Mouse (Mus musculus): ENCODE measurements at regions not wholly inside any gene's neighbourhood (a gene's known extent, or its start where the extent isn't known, plus 50 kb on each side); places are given as distances from the start of the nearest gene placed in this dataset.

DNA sequence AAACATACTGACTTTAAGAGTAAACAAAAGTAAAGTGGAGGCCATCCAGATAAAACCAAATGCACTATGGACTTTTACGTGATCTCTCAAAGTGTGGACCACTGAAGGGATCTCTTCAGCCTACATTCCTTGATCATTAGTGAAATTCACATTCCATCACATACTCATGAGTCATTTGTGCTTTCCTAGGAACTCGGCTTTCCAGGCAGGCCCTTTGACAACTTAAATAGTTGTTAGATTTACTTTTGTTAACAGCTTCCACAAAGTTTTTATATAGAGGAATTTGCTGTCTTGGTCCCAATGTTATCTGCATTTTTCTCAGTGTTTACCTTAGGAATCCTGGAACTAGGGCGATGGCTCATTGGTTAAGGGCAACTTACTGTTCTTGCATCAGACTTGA, 99.7 kb upstream of the Adcy1 start:
- Histone ChIP-seq H3K27me3 (ENCODE audit: control insufficient read depth, insufficient read depth, low read length) (no peaks in the 10 kb centered on the region), H3K4me3 (ENCODE audit: control insufficient read depth in 1 of 2, insufficient read depth in 1 of 2, low read depth in 1 of 2, low read length in 2 of 2) (no peak overlapping the region), H3K4me1 (ENCODE audit: control insufficient read depth in 2 of 2, insufficient read depth in 2 of 2, low read length in 2 of 2) (no peaks in the 10 kb centered on the region), H3K9ac (ENCODE audit: low read length) (no peak overlapping the region), H3K36me3 (ENCODE audit: control insufficient read depth, insufficient read depth, low read length) (no peaks in the 10 kb centered on the region), H3K27ac (replicated peaks in 1 of 2; ENCODE audit: control insufficient read depth in 1 of 2, insufficient read depth in 1 of 2, low read depth in 2 of 2, low read length in 2 of 2) (no peak overlapping the region), H3K9me3 (ENCODE audit: control insufficient read depth, low read length) (no peaks in the 10 kb centered on the region), H3K4me2 (ENCODE audit: low read length) (no peak overlapping the region)
- ATAC-seq (ENCODE audit: insufficient number of reproducible peaks, insufficient read depth, low FRiP score, low read depth) = no peak
- WGBS = 49% methylated on average over 3 of the region's 3 CpGs

DNA sequence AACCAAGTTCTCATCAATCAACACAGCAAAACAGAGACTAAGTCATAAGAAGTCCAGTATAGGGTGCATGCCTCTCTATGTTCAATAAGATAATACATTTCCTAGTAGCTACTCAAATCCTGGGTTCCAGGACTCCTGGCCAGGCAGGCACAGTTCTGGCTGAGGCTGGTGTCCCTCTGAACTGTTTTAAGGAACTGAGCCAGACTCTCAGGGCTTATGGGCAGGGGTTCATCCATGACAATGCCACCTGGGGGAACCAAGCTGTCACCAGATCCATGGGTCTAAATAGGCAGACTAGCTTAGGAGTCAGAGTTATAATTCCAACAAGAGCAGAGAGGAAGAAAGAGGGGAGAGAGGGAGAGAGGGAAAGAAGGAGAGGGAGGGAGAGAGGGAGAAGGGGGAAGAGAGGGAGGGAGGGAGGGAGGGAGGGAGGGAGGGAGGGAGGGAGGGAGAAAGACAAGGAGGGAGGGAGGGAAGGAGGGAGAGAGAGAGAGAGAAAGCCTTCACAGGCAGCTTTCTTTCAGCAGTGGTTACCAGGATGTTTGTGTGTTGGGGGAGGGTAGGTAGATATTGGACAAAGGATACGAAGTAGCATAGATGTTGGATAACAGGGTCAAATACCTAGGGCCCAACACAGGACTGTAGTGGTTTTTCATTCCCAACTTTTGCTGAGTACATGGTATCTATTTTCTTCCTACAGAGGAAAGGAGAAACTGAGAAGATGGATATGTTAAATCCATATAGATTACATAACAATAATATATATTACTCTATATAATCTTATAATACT, 100.3 kb upstream of the Adcy1 start:
- no peak overlapping the region for H3K4me3 ChIP-seq (ENCODE audit: control insufficient read depth in 1 of 2, insufficient read depth in 1 of 2, low read depth in 1 of 2, low read length in 2 of 2)
- no peak overlapping the region for H3K4me2 ChIP-seq (ENCODE audit: low read length)
- no peaks in the 10 kb centered on the region for H3K4me1 ChIP-seq (ENCODE audit: control insufficient read depth in 2 of 2, insufficient read depth in 2 of 2, low read length in 2 of 2)
- no peaks in the 10 kb centered on the region for H3K27me3 ChIP-seq (ENCODE audit: control insufficient read depth, insufficient read depth, low read length)
- WGBS = 52% methylated on average over 1 of the region's 1 CpGs
- ATAC-seq (ENCODE audit: insufficient number of reproducible peaks, insufficient read depth, low FRiP score, low read depth) = no peak
- H3K9me3 ChIP-seq (ENCODE audit: control insufficient read depth, low read length) = 0 out of 2 replicates have a peak, but pooled peaks cover 3% of the 10 kb centered on the region
- H3K27ac ChIP-seq (replicated peaks in 1 of 2; ENCODE audit: control insufficient read depth in 1 of 2, insufficient read depth in 1 of 2, low read depth in 2 of 2, low read length in 2 of 2) = no peak overlapping the region
- no peaks in the 10 kb centered on the region for H3K36me3 ChIP-seq (ENCODE audit: control insufficient read depth, insufficient read depth, low read length)
- H3K9ac ChIP-seq (ENCODE audit: low read length) = no peak overlapping the region

DNA sequence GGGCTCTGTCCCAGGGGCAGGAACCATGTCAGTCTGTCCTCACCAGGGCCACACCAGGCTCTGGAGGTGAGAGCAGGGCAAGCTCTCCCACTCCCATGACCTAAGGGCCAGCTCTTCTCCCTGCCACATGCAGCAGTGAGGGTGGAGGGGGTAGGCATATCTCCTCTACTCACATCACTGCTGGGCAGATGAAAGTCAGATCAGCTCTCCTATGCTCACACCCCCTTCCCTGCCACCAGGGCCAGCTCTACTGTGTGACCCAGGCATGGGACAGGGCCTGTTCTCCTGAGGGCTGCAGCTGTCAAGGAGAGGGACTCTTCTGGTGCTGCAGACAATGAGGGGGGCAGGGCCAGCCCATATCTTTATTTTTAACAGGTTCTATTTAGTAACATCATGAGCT, 101.0 kb upstream of the Adcy1 start:
- Histone ChIP-seq H3K9me3 (ENCODE audit: control insufficient read depth, low read length) (0 out of 2 replicates have a peak, but pooled peaks cover 3% of the 10 kb centered on the region), H3K4me1 (ENCODE audit: control insufficient read depth in 2 of 2, insufficient read depth in 2 of 2, low read length in 2 of 2) (no peaks in the 10 kb centered on the region), H3K4me2 (ENCODE audit: low read length) (no peak overlapping the region), H3K9ac (ENCODE audit: low read length) (no peak overlapping the region), H3K4me3 (ENCODE audit: control insufficient read depth in 1 of 2, insufficient read depth in 1 of 2, low read depth in 1 of 2, low read length in 2 of 2) (no peak overlapping the region), H3K27ac (replicated peaks in 1 of 2; ENCODE audit: control insufficient read depth in 1 of 2, insufficient read depth in 1 of 2, low read depth in 2 of 2, low read length in 2 of 2) (no peak overlapping the region), H3K36me3 (ENCODE audit: control insufficient read depth, insufficient read depth, low read length) (no peaks in the 10 kb centered on the region), H3K27me3 (ENCODE audit: control insufficient read depth, insufficient read depth, low read length) (no peaks in the 10 kb centered on the region)
- no peak for ATAC-seq (ENCODE audit: insufficient number of reproducible peaks, insufficient read depth, low FRiP score, low read depth)

GRCm38 (mm10) chr11:6952787-6953186, 110.5 kb upstream of the Adcy1 start:
- Histone ChIP-seq H3K9ac (ENCODE audit: low read length) (no peak overlapping the region), H3K4me3 (ENCODE audit: control insufficient read depth in 1 of 2, insufficient read depth in 1 of 2, low read depth in 1 of 2, low read length in 2 of 2) (no peak overlapping the region), H3K4me2 (ENCODE audit: low read length) (no peak overlapping the region), H3K4me1 (ENCODE audit: control insufficient read depth in 2 of 2, insufficient read depth in 2 of 2, low read length in 2 of 2) (no peaks in the 10 kb centered on the region), H3K9me3 (ENCODE audit: control insufficient read depth, low read length) (no peaks in the 10 kb centered on the region), H3K36me3 (ENCODE audit: control insufficient read depth, insufficient read depth, low read length) (no peaks in the 10 kb centered on the region), H3K27me3 (ENCODE audit: control insufficient read depth, insufficient read depth, low read length) (no peaks in the 10 kb centered on the region), H3K27ac (replicated peaks in 1 of 2; ENCODE audit: control insufficient read depth in 1 of 2, insufficient read depth in 1 of 2, low read depth in 2 of 2, low read length in 2 of 2) (no peak overlapping the region)
- 57% methylated on average over 1 of the region's 1 CpGs for WGBS
- no peak for ATAC-seq (ENCODE audit: insufficient number of reproducible peaks, insufficient read depth, low FRiP score, low read depth)

DNA sequence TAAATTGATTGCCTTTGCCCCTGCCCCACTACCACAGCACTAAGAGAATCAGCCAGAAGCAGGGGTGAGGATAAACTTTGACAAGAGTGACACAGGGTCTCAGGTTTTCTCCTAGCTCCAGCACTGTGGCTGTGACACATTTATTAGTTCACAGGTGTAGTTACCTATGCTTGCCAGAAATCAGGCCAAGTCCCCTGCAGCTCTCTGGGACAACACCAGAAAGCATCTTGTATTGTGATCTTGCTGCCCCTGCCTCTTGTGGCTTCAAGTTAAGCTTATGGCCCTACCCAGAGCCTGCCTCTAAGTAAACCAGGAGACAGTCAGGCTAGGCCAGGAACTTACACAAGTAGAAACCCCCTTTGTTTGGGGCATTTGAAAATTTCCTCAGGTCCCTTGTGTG, 111.9 kb upstream of the Adcy1 start:
- H3K27ac ChIP-seq (replicated peaks in 1 of 2; ENCODE audit: control insufficient read depth in 1 of 2, insufficient read depth in 1 of 2, low read depth in 2 of 2, low read length in 2 of 2) = no peak overlapping the region
- no peaks in the 10 kb centered on the region for H3K4me1 ChIP-seq (ENCODE audit: control insufficient read depth in 2 of 2, insufficient read depth in 2 of 2, low read length in 2 of 2)
- H3K4me2 ChIP-seq (ENCODE audit: low read length) = no peak overlapping the region
- H3K9ac ChIP-seq (ENCODE audit: low read length) = no peak overlapping the region
- H3K27me3 ChIP-seq (ENCODE audit: control insufficient read depth, insufficient read depth, low read length) = no peaks in the 10 kb centered on the region
- H3K9me3 ChIP-seq (ENCODE audit: control insufficient read depth, low read length) = no peaks in the 10 kb centered on the region
- ATAC-seq (ENCODE audit: insufficient number of reproducible peaks, insufficient read depth, low FRiP score, low read depth) = no peak
- H3K36me3 ChIP-seq (ENCODE audit: control insufficient read depth, insufficient read depth, low read length) = no peaks in the 10 kb centered on the region
- H3K4me3 ChIP-seq (ENCODE audit: control insufficient read depth in 1 of 2, insufficient read depth in 1 of 2, low read depth in 1 of 2, low read length in 2 of 2) = no peak overlapping the region

DNA sequence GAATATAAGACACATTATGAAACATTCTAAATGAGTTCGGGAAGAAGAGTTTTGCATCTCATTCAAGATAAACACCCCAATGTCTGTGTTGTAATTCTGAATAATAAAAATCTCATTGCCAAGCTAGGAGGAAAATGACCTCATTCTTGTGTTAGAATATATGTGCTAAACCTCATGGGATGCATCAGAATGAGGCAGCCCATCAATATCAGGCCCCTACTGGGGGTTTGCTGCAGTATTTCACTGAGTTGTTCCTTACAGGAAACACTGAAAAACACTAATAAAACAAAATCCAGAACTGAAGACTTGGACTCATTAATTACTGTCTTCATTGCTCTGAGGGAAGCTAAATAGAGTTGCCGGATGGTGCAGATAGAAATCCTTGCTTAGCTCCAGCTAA, 111.6 kb upstream of the Gm11983 start:
- Histone ChIP-seq H3K36me3 (ENCODE audit: control insufficient read depth, insufficient read depth, low read length) (no peaks in the 10 kb centered on the region), H3K27me3 (ENCODE audit: control insufficient read depth, insufficient read depth, low read length) (no peaks in the 10 kb centered on the region), H3K4me1 (ENCODE audit: control insufficient read depth in 2 of 2, insufficient read depth in 2 of 2, low read length in 2 of 2) (no peaks in the 10 kb centered on the region), H3K4me2 (ENCODE audit: low read length) (no peak overlapping the region), H3K27ac (replicated peaks in 1 of 2; ENCODE audit: control insufficient read depth in 1 of 2, insufficient read depth in 1 of 2, low read depth in 2 of 2, low read length in 2 of 2) (no peak overlapping the region), H3K9ac (ENCODE audit: low read length) (no peak overlapping the region), H3K9me3 (ENCODE audit: control insufficient read depth, low read length) (no peaks in the 10 kb centered on the region), H3K4me3 (ENCODE audit: control insufficient read depth in 1 of 2, insufficient read depth in 1 of 2, low read depth in 1 of 2, low read length in 2 of 2) (no peak overlapping the region)
- WGBS = 74% methylated on average over 2 of the region's 2 CpGs
- ATAC-seq (ENCODE audit: insufficient number of reproducible peaks, insufficient read depth, low FRiP score, low read depth) = no peak

DNA sequence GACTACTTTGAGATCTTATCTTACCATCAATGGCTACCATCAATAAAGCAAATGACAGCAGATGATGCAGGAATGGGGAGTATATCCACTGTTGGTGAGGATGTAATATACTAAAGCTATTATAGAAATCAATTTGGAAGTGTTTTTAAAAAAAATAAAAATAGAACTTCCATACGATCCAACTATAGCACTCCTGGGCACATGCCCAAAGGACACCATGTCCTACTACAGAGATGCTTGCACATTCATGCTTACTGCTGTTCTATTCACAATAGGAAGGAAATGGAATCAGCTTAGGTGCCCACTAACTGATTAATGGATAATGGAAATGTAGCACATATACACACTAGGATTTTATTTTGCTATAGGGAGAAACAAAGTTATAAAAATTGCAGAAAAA, 96.7 kb upstream of the Gm11983 start:
- 69% methylated on average over 1 of the region's 1 CpGs for WGBS
- Histone ChIP-seq H3K36me3 (ENCODE audit: control insufficient read depth, insufficient read depth, low read length) (no peaks in the 10 kb centered on the region), H3K4me2 (ENCODE audit: low read length) (no peak overlapping the region), H3K4me3 (ENCODE audit: control insufficient read depth in 1 of 2, insufficient read depth in 1 of 2, low read depth in 1 of 2, low read length in 2 of 2) (no peak overlapping the region), H3K27ac (replicated peaks in 1 of 2; ENCODE audit: control insufficient read depth in 1 of 2, insufficient read depth in 1 of 2, low read depth in 2 of 2, low read length in 2 of 2) (no peak overlapping the region), H3K9ac (ENCODE audit: low read length) (no peak overlapping the region), H3K27me3 (ENCODE audit: control insufficient read depth, insufficient read depth, low read length) (no peaks in the 10 kb centered on the region), H3K9me3 (ENCODE audit: control insufficient read depth, low read length) (no peaks in the 10 kb centered on the region), H3K4me1 (ENCODE audit: control insufficient read depth in 2 of 2, insufficient read depth in 2 of 2, low read length in 2 of 2) (no peaks in the 10 kb centered on the region)
- no peak for ATAC-seq (ENCODE audit: insufficient number of reproducible peaks, insufficient read depth, low FRiP score, low read depth)

DNA sequence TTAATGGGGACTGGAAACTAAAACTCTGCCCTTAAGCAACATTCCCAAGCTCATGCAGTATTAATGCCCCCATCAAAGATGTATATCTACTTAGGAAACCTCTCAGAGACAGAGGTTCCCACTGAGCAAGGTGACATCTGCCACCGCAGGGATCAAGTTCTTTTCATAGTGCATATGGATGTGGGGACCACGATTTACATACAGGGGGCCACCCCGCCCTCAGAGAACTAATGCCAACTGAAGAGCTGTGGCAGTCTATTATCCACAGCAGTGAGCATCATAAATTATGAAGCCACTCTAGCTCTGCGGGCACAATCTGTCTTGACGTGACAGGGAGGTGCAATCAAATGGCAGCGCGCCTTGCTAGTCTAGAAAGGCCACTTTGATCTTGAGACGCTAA, 88.6 kb upstream of the Gm11983 start:
- H3K36me3 ChIP-seq (ENCODE audit: control insufficient read depth, insufficient read depth, low read length) = no peaks in the 10 kb centered on the region
- no peak overlapping the region for H3K9ac ChIP-seq (ENCODE audit: low read length)
- no peak overlapping the region for H3K27ac ChIP-seq (replicated peaks in 1 of 2; ENCODE audit: control insufficient read depth in 1 of 2, insufficient read depth in 1 of 2, low read depth in 2 of 2, low read length in 2 of 2)
- no peaks in the 10 kb centered on the region for H3K27me3 ChIP-seq (ENCODE audit: control insufficient read depth, insufficient read depth, low read length)
- WGBS = 87% methylated on average over 8 of the region's 8 CpGs
- peaks cover 12 to 13% of the 10 kb centered on the region in 2 experiments; a peak in 3 of 4 replicates for H3K4me1 ChIP-seq (ENCODE audit: control insufficient read depth in 2 of 2, insufficient read depth in 2 of 2, low read length in 2 of 2)
- H3K4me2 ChIP-seq (ENCODE audit: low read length) = no peak overlapping the region
- no peak for ATAC-seq (ENCODE audit: insufficient number of reproducible peaks, insufficient read depth, low FRiP score, low read depth)
- H3K4me3 ChIP-seq (ENCODE audit: control insufficient read depth in 1 of 2, insufficient read depth in 1 of 2, low read depth in 1 of 2, low read length in 2 of 2) = no peak overlapping the region
- no peaks in the 10 kb centered on the region for H3K9me3 ChIP-seq (ENCODE audit: control insufficient read depth, low read length)

All from heart, embryonic 14.5 days (tissue).